Mouse (Mus musculus) myocyte (in vitro differentiated cells): Measurements from ENCODE around the gene Mad1l1.

Experiments
- CEBPB ChIP-seq: IDR thresholded peaks from 2 replicates; pipeline ENCODE4 v1.6.1; 2011; ENCODE audit warnings: mild to moderate bottlenecking, moderate library complexity; ENCODE audit not compliant: poor library complexity, insufficient read depth, severe bottlenecking
- E2F4 ChIP-seq: IDR thresholded peaks from one replicate; pipeline ENCODE4 v1.6.1; 2011; ENCODE audit warnings: mild to moderate bottlenecking, control low read depth, moderate library complexity; ENCODE audit not compliant: insufficient read depth
- MAX ChIP-seq: IDR thresholded peaks from one replicate; pipeline ENCODE4 v1.6.1; 2011; ENCODE audit warnings: low read depth, mild to moderate bottlenecking, control low read depth
- MYOD1 ChIP-seq, 3 experiments: IDR thresholded peaks; one replicate each; pipeline ENCODE4 v1.6.1; 2011; ENCODE audit warnings: control low read depth in 2 of 3, low read depth in 2 of 3, mild to moderate bottlenecking in 2 of 3, moderate library complexity in 1 of 3; ENCODE audit not compliant: insufficient read length in 2 of 3, control insufficient read depth in 1 of 3
- MYOG ChIP-seq, 3 experiments: IDR thresholded peaks; one replicate each; pipeline ENCODE4 v1.6.1; 2011; ENCODE audit warnings: control low read depth in 2 of 3, low read depth in 2 of 3, mild to moderate bottlenecking in 2 of 3; ENCODE audit not compliant: insufficient read length in 2 of 3, control insufficient read depth in 1 of 3, insufficient read depth in 1 of 3
- POLR2A ChIP-seq: IDR thresholded peaks from one replicate; pipeline ENCODE4 v1.6.1; 2011; ENCODE audit warnings: low read depth, mild to moderate bottlenecking, control low read depth, moderate library complexity; ENCODE audit not compliant: insufficient read length
- POLR2AphosphoS2 ChIP-seq: IDR thresholded peaks from one replicate; pipeline ENCODE4 v1.6.1; 2011; ENCODE audit warnings: low read depth, control low read depth; ENCODE audit not compliant: insufficient read length
- SRF ChIP-seq: IDR thresholded peaks from one replicate; pipeline ENCODE4 v1.6.1; 2011; ENCODE audit warnings: low read depth; ENCODE audit not compliant: control insufficient read depth, insufficient read length
- TCF12 ChIP-seq: IDR thresholded peaks from one replicate; pipeline ENCODE4 v1.6.1; 2011; ENCODE audit warnings: mild to moderate bottlenecking, control low read depth; ENCODE audit not compliant: poor library complexity, insufficient read depth, severe bottlenecking
- USF1 ChIP-seq: IDR thresholded peaks from one replicate; pipeline ENCODE4 v1.6.1; 2011; ENCODE audit warnings: low read depth, mild to moderate bottlenecking, control low read depth, moderate library complexity

GRCm38 (mm10) chr5:140258035-140258434 lies 63.3 kb downstream of the Mad1l1 start:
- no peak for TF ChIP-seq TCF12
- no peak for TF ChIP-seq POLR2A
- TF ChIP-seq POLR2AphosphoS2: no peak
- no peak for TF ChIP-seq E2F4
- no peak for TF ChIP-seq CEBPB
- TF ChIP-seq SRF: no peak
- TF ChIP-seq USF1: no peak
- no peak for TF ChIP-seq MYOG (IDR thresholded peaks at IDR 0.05; ENCODE audit: control insufficient read depth in 1 of 3, insufficient read depth in 1 of 3, insufficient read length in 2 of 3, low read depth in 2 of 3)
- no peak for TF ChIP-seq MYOD1 (IDR thresholded peaks at IDR 0.05; ENCODE audit: control insufficient read depth in 1 of 3, insufficient read length in 2 of 3, low read depth in 2 of 3)
- no peak for TF ChIP-seq MAX
